Mouse (Mus musculus) lung, adult 2 months (tissue): ENCODE measurements at regions not wholly inside any gene's neighbourhood (a gene's known extent, or its start where the extent isn't known, plus 50 kb on each side); places are given as distances from the start of the nearest gene placed in this dataset.

Source experiments
- DNase-seq: peaks from one replicate; pipeline ENCODE4 v3.0.0; 2022
- H3K4me1 ChIP-seq: fragments of 200-500 bp; 2 replicates; pipeline ENCODE4 v1.6.1; 2011; ENCODE audit warnings: low read length; ENCODE audit not compliant: control insufficient read depth, insufficient read depth
- H3K4me3 ChIP-seq: fragments of 200-500 bp; replicated peaks from 2 replicates; pipeline ENCODE3; 2011; ENCODE audit warnings: low read depth, mild to moderate bottlenecking, control low read depth, low read length; ENCODE audit errors: extremely low read depth
- CTCF ChIP-seq: fragments of 200-500 bp; IDR thresholded peaks from 2 replicates; pipeline ENCODE4 v1.5.1; 2011; ENCODE audit warnings: mild to moderate bottlenecking, low read length, control low read depth; ENCODE audit not compliant: insufficient read depth
- POLR2A ChIP-seq: fragments of 200-500 bp; IDR thresholded peaks from 2 replicates; pipeline ENCODE4 v1.6.1; 2011; ENCODE audit warnings: low read depth, mild to moderate bottlenecking, control low read depth, low read length, borderline replicate concordance; ENCODE audit errors: extremely low read depth
- WGBS: fragments of 180-500 bp; shearing (Covaris S2); methylation state at CpG from one replicate; pipeline ENCODE4 v1.1.7; 2018; 5-methylcytosine and 5-hydroxymethylcytosine counted together

DNA sequence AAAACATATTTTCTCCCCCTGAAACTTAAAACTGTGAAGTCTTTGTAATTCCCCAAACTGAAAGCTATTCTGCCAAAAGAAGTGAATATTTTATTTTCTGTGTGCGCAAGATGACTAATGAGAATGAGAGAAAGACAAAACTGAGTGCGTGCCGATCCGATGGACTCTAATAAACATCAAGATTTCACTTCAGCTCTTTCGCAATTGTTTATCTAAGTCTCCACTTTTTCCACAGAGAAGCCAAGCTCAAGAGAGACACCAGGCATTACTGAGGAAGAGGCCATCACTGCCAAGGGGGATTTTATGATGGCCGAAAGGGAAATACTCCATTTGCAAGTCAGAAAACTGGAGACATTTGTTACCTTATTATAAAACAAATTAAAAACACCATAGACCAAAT, 55.0 kb upstream of the Uqcrfs1 start:
- no peak overlapping the region for H3K4me3 ChIP-seq
- TF ChIP-seq POLR2A (no peak), CTCF (no peak)
- 54% methylated on average over 6 of the region's 6 CpGs for WGBS
- DNase-seq, result no peak
- H3K4me1 ChIP-seq, result no peaks in the 10 kb centered on the region

- Histone ChIP-seq H3K4me3 (no peak overlapping the region), H3K4me1 (no peaks in the 10 kb centered on the region)
- DNase-seq, result no peak
- TF ChIP-seq POLR2A, result no peak
- TF ChIP-seq CTCF, result no peak
- WGBS, result 73% methylated on average over 4 of the region's 4 CpGs
Measured at GRCm38 (mm10) chr13:30600625-30601407, 55.7 kb upstream of the Uqcrfs1 start.

DNA sequence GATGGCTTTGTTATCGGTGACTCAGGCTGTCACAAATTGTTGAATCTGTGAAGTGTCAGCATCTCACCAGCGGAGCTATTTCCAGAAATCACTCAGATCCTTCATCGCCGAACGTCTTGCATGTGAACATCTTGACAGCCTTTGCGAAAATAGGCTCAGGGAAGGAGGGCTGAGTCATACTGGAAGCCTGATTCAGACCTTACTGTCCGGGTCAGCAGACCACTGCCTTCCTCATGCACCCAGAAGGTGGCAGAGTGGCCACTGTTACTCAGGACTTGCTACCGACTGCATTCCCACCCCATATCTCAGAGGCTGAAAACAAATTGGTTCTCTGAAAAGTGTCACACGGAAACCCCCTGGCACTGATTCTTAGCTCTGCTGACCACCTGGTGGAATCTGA, 55.9 kb upstream of the Dusp22 start:
- WGBS, result 53% methylated on average over 9 of the region's 9 CpGs
- Histone ChIP-seq H3K4me3 (no peak overlapping the region), H3K4me1 (no peaks in the 10 kb centered on the region)
- TF ChIP-seq CTCF (peak; percentile 31), POLR2A (no peak)
- no peak for DNase-seq

DNA sequence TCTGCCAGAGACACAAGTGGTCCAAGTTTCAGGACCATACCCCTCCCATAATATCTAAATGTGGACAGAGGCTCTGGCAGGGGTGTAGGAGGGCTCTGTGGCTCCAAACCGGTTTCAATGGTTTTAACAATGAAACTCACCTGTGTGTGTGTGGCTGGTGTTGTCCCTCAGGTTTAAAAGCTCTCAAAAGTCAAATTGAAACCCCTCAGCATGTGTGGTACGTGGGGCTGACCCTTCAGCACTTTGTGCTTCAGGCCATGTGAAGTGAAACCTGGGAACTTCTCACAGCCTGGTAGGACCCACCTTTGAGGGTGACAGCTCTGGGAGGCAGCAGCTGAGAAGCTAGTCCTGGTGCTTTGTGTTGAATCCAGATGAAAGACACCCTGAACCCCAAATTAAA, 52.5 kb upstream of the Dusp22 start:
- Histone ChIP-seq H3K4me3 (no peak overlapping the region), H3K4me1 (no peaks in the 10 kb centered on the region)
- 69% methylated on average over 2 of the region's 2 CpGs for WGBS
- TF ChIP-seq CTCF (no peak), POLR2A (no peak)
- no peak for DNase-seq

- Histone ChIP-seq H3K4me3 (no peak overlapping the region), H3K4me1 (no peaks in the 10 kb centered on the region)
- no peak for DNase-seq
- TF ChIP-seq POLR2A, result no peak
- TF ChIP-seq CTCF, result no peak
- 78% methylated on average over 6 of the region's 6 CpGs for WGBS
Measured at GRCm38 (mm10) chr13:30607881-30608280, 51.9 kb upstream of the Dusp22 start.

GRCm38 (mm10) chr13:30609784-30610183, 50.0 kb upstream of the Dusp22 start:
- no peaks in the 10 kb centered on the region for H3K4me1 ChIP-seq
- TF ChIP-seq POLR2A (no peak), CTCF (no peak)
- H3K4me3 ChIP-seq, result no peak overlapping the region
- 76% methylated on average over 3 of the region's 3 CpGs for WGBS
- no peak for DNase-seq
